Mouse (Mus musculus): ENCODE results near the gene Dok5. TPM values are rescaled to one million over a fixed set of nuclear protein-coding genes. Genes with fewer than 3 reads are reported as not detected.

Dok5 gene
- polyA plus RNA-seq (2014; fragmentation: Nextera tagmentation; extraction: Ambion mirVana) = 1.9 TPM in 2 replicates

DNA sequence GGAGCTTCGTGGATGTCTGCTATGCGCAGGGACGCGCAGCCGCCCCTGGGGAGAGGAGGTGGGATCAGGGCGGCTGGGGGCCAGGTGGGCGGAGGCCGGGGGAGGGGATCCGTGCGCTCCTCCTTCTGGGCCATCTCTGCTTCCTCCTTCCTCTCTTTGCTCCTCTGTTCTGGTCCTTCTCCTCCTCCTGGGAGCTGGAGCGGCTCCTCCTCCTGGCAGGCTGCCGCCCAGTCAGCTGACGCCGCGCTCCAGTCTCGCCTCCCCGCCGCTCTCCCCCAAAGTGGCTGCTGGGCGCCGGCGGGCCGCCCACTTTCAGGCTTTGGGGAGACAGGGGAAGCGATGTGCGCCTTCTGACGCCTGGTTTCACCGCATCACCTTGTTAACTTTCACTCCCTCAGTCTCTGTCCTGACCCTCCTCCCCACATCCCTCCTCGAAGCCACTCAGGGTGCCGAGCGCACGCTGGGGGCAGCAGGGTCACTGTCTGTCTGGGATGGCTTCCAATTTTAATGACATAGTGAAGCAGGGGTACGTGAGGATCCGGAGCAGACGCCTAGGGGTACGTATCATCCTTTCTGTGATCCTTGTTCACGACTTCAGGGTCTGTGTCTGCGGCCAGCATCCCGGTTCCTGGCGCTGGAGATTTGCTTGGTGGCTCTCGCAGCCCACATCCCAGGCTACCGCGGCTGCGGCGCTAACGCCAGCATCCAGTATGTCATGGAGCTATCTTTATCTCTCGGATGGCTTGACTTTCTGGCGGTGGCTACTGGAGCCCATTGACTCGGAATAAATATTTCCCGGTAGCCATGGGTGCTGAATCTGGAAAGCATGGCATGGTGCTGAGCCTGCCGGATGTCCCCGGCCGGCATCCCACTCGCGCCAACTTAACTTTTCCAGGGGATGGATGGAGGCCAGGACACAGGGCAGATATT, at the start of gene Dok5:
Dok5 (plus strand) TSS at position 176 of the 930 bp plus-strand sequence.
- H3K9me3 ChIP-seq (ENCODE audit: control insufficient read depth, low read length) = no peaks in the 10 kb centered on the region
- DNase-seq (ENCODE audit: low spot score) (peak; percentile 49), ATAC-seq (replicated peaks; ENCODE audit: low FRiP score) (peak; percentile 44)
- WGBS = 6% methylated on average over 48 of the region's 53 CpGs
- no peaks in the 10 kb centered on the region for H3K36me3 ChIP-seq (ENCODE audit: control insufficient read depth, insufficient read depth, low read length)
- H3K27me3 ChIP-seq (replicated peaks; ENCODE audit: control insufficient read depth, insufficient read depth, low read length) = peaks cover 21% of the 10 kb centered on the region
- H3K4me3 ChIP-seq (ENCODE audit: low read depth, low read length) = peak within 1 kb of the TSS; percentile 39
- peak within 1 kb of the TSS; percentile 67 for H3K4me2 ChIP-seq
- H3K27ac ChIP-seq (ENCODE audit: low read depth, low read length) = no peak within 1 kb of the TSS
- H3K9ac ChIP-seq (ENCODE audit: low read depth, low read length) = no peak within 1 kb of the TSS
- H3K4me1 ChIP-seq (replicated peaks; ENCODE audit: control insufficient read depth, insufficient read depth, low read length) = no peaks in the 10 kb centered on the region; the same call in 1 of the 2 replicates

DNA sequence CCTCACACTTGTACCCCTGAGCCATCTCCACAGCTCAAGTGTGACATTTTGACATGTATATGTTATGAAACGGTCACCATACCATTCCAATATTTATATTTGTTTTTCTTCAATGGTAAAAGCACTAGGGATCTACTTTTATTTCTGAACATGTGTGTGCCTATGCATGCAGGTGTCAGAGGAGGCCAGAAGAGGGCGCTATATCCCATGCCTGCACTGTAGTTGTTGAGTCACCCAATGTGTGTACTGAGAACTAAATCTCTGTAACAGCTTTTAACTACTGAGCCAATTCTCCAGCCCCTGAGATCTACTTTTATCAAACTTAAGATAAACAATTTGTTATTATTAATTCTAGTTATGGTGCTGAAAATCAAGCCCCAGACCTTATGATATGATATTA, 48.2 kb upstream of the Dok5 start:
- no peak overlapping the region for H3K27ac ChIP-seq (ENCODE audit: low read depth, low read length)
- H3K27me3 ChIP-seq (replicated peaks; ENCODE audit: control insufficient read depth, insufficient read depth, low read length) = no peaks in the 10 kb centered on the region
- H3K4me3 ChIP-seq (ENCODE audit: low read depth, low read length) = no peak overlapping the region
- H3K4me2 ChIP-seq = no peak overlapping the region
- H3K9ac ChIP-seq (ENCODE audit: low read depth, low read length) = no peak overlapping the region
- WGBS = 66% methylated on average over 2 of the region's 2 CpGs
- no peaks in the 10 kb centered on the region for H3K4me1 ChIP-seq (replicated peaks; ENCODE audit: control insufficient read depth, insufficient read depth, low read length)
- no peaks in the 10 kb centered on the region for H3K9me3 ChIP-seq (ENCODE audit: control insufficient read depth, low read length)
- ATAC-seq (replicated peaks; ENCODE audit: low FRiP score) = no peak
- no peak for DNase-seq (ENCODE audit: low spot score)
- H3K36me3 ChIP-seq (ENCODE audit: control insufficient read depth, insufficient read depth, low read length) = no peaks in the 10 kb centered on the region

DNA sequence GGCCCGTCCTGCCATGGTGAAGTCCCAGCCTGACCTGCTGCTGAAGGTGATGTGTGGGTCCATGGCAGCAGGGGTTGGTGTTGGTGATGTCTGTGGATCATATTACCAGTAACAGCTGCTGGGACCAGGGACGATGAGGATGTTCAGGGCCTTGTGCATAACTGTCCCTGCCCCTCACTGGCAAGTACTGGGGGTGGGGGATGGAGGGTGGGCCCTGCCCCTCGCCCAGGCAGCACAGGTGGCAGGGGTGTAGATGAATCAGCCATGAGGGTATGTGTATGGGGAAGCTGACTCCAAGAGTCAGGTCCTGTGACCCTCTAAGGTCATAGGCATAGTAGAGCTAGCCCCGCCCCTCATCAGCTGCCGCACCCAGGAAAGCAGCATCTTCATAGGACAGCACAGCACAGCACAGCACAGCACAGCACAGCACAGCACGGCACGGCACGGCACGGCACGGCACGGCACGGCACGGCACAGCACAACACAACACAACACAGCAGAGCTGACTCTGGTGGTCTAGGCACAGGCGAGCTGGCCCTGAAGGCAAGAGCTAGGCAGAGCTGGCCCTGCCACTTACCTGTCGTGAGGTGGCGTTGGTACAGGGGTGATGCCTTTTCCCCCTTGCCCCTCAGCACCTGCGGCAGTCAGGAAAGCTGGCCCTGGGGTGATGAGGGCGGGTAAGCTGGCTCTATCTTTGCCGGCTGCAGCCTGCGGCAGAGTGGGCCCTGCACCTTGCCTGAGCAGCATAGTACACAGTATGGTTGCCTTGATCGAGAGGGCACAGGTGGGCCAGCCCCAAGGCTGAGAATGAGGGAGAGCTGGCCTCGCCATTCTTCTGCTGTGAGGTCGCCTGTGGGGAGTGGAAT, 36.3 kb upstream of the Dok5 start:
- DNase-seq (ENCODE audit: low spot score) (no peak), ATAC-seq (replicated peaks; ENCODE audit: low FRiP score) (0 out of 2 replicates have a peak, but pooled peaks have one; percentile 12)
- H3K4me3 ChIP-seq (ENCODE audit: low read depth, low read length) = no peak overlapping the region
- no peak overlapping the region for H3K9ac ChIP-seq (ENCODE audit: low read depth, low read length)
- H3K27ac ChIP-seq (ENCODE audit: low read depth, low read length) = no peak overlapping the region
- 76% methylated on average over 20 of the region's 23 CpGs for WGBS
- H3K27me3 ChIP-seq (replicated peaks; ENCODE audit: control insufficient read depth, insufficient read depth, low read length) = no peaks in the 10 kb centered on the region
- no peak overlapping the region for H3K4me2 ChIP-seq
- no peaks in the 10 kb centered on the region for H3K36me3 ChIP-seq (ENCODE audit: control insufficient read depth, insufficient read depth, low read length)
- no peaks in the 10 kb centered on the region for H3K4me1 ChIP-seq (replicated peaks; ENCODE audit: control insufficient read depth, insufficient read depth, low read length)
- no peaks in the 10 kb centered on the region for H3K9me3 ChIP-seq (ENCODE audit: control insufficient read depth, low read length)

DNA sequence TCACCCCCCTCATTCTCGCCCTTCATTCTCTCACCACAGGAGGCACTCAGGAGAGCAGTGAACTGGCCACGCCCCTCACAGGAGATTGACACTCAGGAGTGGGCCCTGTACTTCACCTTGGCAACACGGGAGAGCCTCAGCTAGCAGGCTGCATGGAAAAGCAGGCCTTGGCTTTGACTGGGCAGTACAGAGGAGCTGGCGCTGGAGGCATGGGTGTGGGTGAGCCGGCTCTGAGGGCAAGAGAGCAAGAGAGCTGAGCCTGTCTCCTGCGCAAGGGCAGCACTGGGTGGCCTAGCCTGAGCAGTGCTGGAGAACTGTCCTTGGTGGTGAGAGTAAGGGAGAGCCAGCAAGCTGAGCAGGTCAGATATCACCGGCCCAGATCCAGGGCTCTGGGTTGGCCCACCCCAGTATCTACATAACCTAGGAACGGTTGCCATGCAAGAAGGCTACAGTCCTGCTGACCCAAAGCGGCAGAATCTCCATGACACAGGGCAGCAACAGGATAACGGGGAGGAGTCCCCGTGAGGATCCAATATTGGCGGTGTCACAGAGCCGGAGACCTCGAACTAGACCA, 35.6 kb upstream of the Dok5 start:
- Histone ChIP-seq H3K4me1 (replicated peaks; ENCODE audit: control insufficient read depth, insufficient read depth, low read length) (no peaks in the 10 kb centered on the region), H3K27ac (ENCODE audit: low read depth, low read length) (no peak overlapping the region), H3K4me3 (ENCODE audit: low read depth, low read length) (no peak overlapping the region), H3K36me3 (ENCODE audit: control insufficient read depth, insufficient read depth, low read length) (no peaks in the 10 kb centered on the region), H3K9ac (ENCODE audit: low read depth, low read length) (no peak overlapping the region), H3K9me3 (ENCODE audit: control insufficient read depth, low read length) (no peaks in the 10 kb centered on the region), H3K27me3 (replicated peaks; ENCODE audit: control insufficient read depth, insufficient read depth, low read length) (no peaks in the 10 kb centered on the region), H3K4me2 (no peak overlapping the region)
- WGBS = 60% methylated on average over 14 of the region's 14 CpGs
- ATAC-seq (replicated peaks; ENCODE audit: low FRiP score) (peak; percentile 36; the same call in 1 of the 2 replicates), DNase-seq (ENCODE audit: low spot score) (no peak)

DNA sequence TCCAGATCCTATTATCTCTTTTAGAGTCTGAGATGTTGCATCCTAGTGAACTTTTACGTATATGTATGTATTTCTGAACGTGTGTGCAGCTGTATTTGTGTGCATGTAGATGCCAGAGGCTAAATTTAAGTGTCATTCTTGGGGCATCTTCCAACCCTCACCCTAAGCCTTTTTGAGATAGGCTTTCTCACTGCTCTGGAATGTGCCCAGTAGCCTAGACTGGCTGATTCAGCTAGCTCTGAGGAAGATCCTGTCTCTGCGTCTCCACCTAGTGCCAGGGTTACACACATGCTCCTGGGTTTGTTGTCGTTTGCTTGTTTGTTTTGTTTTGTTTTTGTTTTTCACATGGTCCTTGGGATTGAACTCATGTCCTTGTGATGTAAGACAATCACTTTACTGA, 31.1 kb upstream of the Dok5 start:
- Histone ChIP-seq H3K36me3 (ENCODE audit: control insufficient read depth, insufficient read depth, low read length) (no peaks in the 10 kb centered on the region), H3K4me3 (ENCODE audit: low read depth, low read length) (no peak overlapping the region), H3K27ac (ENCODE audit: low read depth, low read length) (no peak overlapping the region), H3K27me3 (replicated peaks; ENCODE audit: control insufficient read depth, insufficient read depth, low read length) (no peaks in the 10 kb centered on the region), H3K4me1 (replicated peaks; ENCODE audit: control insufficient read depth, insufficient read depth, low read length) (no peaks in the 10 kb centered on the region), H3K9me3 (ENCODE audit: control insufficient read depth, low read length) (no peaks in the 10 kb centered on the region), H3K4me2 (no peak overlapping the region), H3K9ac (ENCODE audit: low read depth, low read length) (no peak overlapping the region)
- no peak for DNase-seq (ENCODE audit: low spot score)
- 75% methylated on average over 4 of the region's 4 CpGs for WGBS
- ATAC-seq (replicated peaks; ENCODE audit: low FRiP score) = no peak

DNA sequence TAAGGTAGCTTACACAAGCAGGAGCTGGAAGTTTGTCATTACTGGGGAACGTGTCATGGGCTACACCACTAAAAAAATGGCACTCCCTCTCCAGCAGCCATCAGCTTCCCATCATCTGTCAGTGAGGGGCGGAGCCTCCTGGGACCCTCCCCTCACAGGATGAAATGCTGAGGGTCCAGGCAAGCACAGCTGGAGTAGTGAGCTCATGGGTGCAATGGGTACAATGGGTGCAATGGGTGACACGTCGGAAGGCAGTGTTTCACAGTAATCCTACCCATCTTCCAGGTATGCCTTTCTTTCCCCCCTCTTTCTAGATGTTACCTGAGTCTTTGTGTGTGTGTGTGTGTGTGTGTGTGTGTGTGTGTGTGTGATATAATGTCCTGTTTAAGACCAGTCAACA, 25.1 kb upstream of the Dok5 start:
- no peaks in the 10 kb centered on the region for H3K27me3 ChIP-seq (replicated peaks; ENCODE audit: control insufficient read depth, insufficient read depth, low read length)
- ATAC-seq (replicated peaks; ENCODE audit: low FRiP score) (no peak), DNase-seq (ENCODE audit: low spot score) (no peak)
- 76% methylated on average over 4 of the region's 4 CpGs for WGBS
- H3K27ac ChIP-seq (ENCODE audit: low read depth, low read length) = no peak overlapping the region
- no peaks in the 10 kb centered on the region for H3K36me3 ChIP-seq (ENCODE audit: control insufficient read depth, insufficient read depth, low read length)
- H3K4me2 ChIP-seq = no peak overlapping the region
- H3K9me3 ChIP-seq (ENCODE audit: control insufficient read depth, low read length) = no peaks in the 10 kb centered on the region; the same call in 1 of the 2 replicates
- no peak overlapping the region for H3K9ac ChIP-seq (ENCODE audit: low read depth, low read length)
- no peaks in the 10 kb centered on the region for H3K4me1 ChIP-seq (replicated peaks; ENCODE audit: control insufficient read depth, insufficient read depth, low read length)
- H3K4me3 ChIP-seq (ENCODE audit: low read depth, low read length) = no peak overlapping the region

DNA sequence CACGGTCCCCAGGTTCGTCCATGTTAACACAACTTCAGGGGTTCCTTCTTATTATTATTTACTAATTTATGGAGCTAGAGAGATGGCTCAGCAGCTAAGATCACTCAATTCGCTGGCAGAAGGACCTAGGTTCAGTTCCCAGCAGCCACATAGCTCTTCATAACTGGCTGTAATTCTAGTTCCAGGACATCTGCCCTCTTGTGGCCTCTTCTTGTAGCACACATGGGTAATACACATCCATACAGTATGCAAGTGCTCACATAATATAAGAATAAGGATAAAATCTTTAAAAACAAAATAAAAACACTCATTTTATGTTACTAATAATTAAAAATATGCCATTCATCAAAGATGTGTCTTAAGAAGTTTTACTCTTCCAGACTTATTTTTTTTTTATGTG, 23.9 kb upstream of the Dok5 start:
- Histone ChIP-seq H3K9ac (ENCODE audit: low read depth, low read length) (no peak overlapping the region), H3K4me1 (replicated peaks; ENCODE audit: control insufficient read depth, insufficient read depth, low read length) (no peaks in the 10 kb centered on the region), H3K4me3 (ENCODE audit: low read depth, low read length) (no peak overlapping the region), H3K9me3 (ENCODE audit: control insufficient read depth, low read length) (no peaks in the 10 kb centered on the region; the same call in 1 of the 2 replicates), H3K27ac (ENCODE audit: low read depth, low read length) (no peak overlapping the region), H3K27me3 (replicated peaks; ENCODE audit: control insufficient read depth, insufficient read depth, low read length) (no peaks in the 10 kb centered on the region), H3K36me3 (ENCODE audit: control insufficient read depth, insufficient read depth, low read length) (no peaks in the 10 kb centered on the region), H3K4me2 (no peak overlapping the region)
- ATAC-seq (replicated peaks; ENCODE audit: low FRiP score) (no peak), DNase-seq (ENCODE audit: low spot score) (peak; percentile 11)
- 74% methylated on average over 3 of the region's 3 CpGs for WGBS

DNA sequence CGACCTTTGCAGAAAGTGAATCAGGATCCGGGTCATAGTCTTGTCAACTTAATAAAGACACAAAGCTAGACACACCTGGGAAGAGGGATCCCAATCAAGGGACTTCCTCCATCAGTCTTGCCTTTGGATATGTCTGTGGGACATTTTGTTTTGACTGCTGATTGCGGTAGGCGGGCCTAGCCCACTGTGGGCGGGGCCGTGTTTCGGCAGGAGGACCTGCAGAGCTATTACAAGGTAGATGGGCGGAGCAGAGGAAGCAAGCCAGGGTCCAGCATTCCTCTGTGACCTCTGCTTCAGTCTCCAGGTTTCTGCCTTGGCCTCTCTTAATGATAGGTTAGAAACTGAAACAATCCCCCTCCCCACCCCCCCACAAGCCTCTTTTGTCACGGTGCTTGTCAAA, 22.7 kb upstream of the Dok5 start:
- Histone ChIP-seq H3K4me2 (no peak overlapping the region), H3K27ac (ENCODE audit: low read depth, low read length) (no peak overlapping the region), H3K9ac (ENCODE audit: low read depth, low read length) (no peak overlapping the region), H3K4me3 (ENCODE audit: low read depth, low read length) (no peak overlapping the region), H3K36me3 (ENCODE audit: control insufficient read depth, insufficient read depth, low read length) (no peaks in the 10 kb centered on the region), H3K9me3 (ENCODE audit: control insufficient read depth, low read length) (no peaks in the 10 kb centered on the region; the same call in 1 of the 2 replicates), H3K27me3 (replicated peaks; ENCODE audit: control insufficient read depth, insufficient read depth, low read length) (no peaks in the 10 kb centered on the region), H3K4me1 (replicated peaks; ENCODE audit: control insufficient read depth, insufficient read depth, low read length) (no peaks in the 10 kb centered on the region)
- DNase-seq (ENCODE audit: low spot score) (no peak), ATAC-seq (replicated peaks; ENCODE audit: low FRiP score) (no peak)
- 73% methylated on average over 9 of the region's 9 CpGs for WGBS

Data from liver, embryonic 11.5 days (tissue).